Mouse (Mus musculus): Measurements from ENCODE around the gene Dip2c.

Gene Dip2c

GRCm38 (mm10) chr13:9426779-9427178, 150.5 kb downstream of the Dip2c start:
- DNase-seq = no peak

DNA sequence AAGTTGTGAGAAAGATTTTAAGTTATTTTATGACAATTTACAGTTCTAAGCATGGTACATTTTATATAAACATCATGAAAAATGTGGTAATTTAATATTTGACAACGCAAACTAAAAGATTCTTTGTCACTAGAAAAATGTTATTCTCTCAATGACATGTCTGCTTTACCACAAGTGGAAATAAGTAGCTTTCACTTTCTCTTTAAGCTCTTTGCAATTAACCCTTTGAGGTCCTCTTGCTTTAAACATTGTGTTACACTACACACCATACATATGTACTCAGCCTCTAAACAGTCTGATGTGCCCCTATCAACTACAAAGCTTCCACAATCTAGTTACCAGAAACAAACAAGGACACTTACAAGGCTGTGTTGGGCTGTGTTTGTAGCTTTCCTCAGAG, 153.6 kb downstream of the Dip2c start:
- no peak for DNase-seq

- no peak for DNase-seq
These were observed 154.4 kb downstream of the Dip2c start for GRCm38 (mm10) chr13:9430724-9431123.

GRCm38 (mm10) chr13:9431441-9431840, 155.1 kb downstream of the Dip2c start:
- DNase-seq = no peak

GRCm38 (mm10) chr13:9443066-9443465, 166.7 kb downstream of the Dip2c start:
- DNase-seq = no peak

GRCm38 (mm10) chr13:9445533-9446294, 169.4 kb downstream of the Dip2c start:
- no peak for DNase-seq

DNA sequence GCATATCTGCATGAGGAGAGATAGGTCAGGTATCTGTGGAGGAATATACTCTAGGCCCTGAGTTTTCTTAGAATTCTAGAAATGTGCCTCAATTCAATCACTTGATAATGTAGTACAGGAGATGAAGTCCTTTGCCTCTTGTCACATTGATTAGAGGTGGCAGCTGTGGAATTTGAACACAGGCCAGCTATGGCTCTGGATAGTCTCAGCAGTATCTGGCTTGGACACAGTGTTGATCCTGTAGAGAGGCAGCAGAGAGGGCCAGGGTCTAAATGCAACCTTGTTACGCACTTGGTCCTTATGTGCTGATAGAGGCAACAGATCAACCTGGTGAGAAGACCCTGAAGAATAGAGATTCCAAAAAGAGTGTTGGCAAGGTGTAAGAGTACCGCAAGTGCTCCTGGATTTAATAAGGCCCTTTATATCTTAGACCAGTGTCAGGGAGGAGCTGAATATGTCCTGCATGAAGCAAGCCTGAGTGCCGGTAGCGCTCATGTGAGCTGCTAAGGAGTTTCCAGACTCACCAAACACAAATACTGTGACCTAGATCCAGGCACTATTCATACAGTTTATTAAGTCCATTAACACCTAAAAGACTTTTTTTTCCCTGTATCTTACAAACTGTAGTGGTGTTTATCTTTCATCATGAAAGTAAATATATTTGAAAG, 170.3 kb downstream of the Dip2c start:
- DNase-seq = peak; percentile 42 to 51

GRCm38 (mm10) chr13:9450276-9450675, 173.9 kb downstream of the Dip2c start:
- no peak for DNase-seq

DNA sequence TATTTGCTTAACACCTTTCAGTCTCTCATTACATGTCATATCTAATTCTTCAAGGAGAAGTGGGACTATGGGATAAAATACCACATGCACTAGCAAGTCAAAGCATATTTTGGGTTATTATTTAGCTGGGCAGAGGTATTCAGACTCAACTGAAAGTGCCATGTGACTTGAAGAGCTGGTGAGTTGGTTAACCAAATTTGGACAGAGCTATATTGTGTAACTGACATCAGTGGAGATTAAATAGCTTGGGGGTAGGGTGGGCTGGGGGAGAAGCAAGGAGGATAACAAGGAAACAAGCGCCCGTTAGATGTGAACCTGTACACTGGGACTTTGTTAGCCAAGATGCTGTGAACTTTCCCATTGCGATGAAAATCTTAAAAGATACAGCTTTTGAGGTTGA, 175.6 kb downstream of the Dip2c start:
- no peak for DNase-seq

GRCm38 (mm10) chr13:9454426-9455177, 178.3 kb downstream of the Dip2c start:
- no peak for DNase-seq

GRCm38 (mm10) chr13:9455979-9456378, 179.7 kb downstream of the Dip2c start:
- no peak for DNase-seq

GRCm38 (mm10) chr13:9457420-9458308, 181.3 kb downstream of the Dip2c start:
- no peak for DNase-seq

- peak in 1 of 2 experiments; percentile 23 for DNase-seq
These were observed 188.1 kb downstream of the Dip2c start for GRCm38 (mm10) chr13:9464457-9464856.

GRCm38 (mm10) chr13:9467216-9467615, 190.9 kb downstream of the Dip2c start:
- peak; percentile 67 to 68 for DNase-seq

- DNase-seq = no peak
These were observed 197.1 kb downstream of the Dip2c start for GRCm38 (mm10) chr13:9473383-9473782.

DNA sequence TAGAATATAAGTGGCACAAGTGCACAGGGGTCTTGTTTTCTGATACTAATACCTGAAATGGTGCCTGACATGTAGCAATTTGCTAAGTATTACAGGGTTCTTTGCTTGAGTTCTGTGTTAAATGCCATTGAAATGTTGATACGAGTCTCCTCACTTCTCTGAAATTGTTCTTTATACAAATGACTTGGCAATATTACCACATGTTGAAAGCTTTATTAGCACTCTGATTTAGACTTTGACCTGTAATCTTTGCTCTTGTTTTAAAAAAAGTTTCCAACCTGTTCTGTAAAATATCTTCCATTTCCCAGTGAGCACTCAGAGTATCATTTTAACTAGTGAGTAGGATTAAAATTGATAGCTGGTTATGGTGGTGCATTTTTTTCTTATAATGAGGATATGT, 205.4 kb downstream of the Dip2c start:
- no peak for DNase-seq

GRCm38 (mm10) chr13:9489696-9490095, 213.4 kb downstream of the Dip2c start:
- no peak for DNase-seq

DNA sequence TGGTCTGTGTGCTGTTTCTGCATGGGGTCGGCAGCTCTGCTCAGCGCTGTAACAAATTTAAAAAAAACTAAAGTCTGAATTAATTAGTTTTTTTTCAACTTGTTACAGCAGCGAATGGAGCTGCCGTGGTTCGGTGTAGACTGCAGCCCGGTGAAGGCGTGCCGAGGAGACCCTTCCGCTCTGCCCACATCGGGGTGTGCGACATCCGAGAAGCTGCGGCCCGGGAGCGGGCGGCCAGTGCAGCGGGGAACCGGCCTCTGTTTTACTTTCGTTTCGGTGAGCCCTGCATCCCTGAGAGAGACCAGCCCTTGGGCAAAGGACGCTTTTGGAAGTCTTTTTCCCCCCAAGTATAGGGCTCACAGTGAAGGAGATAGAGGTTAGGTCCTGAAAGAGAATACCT, 218.4 kb downstream of the Dip2c start:
- peak; percentile 9 to 15 for DNase-seq

GRCm38 (mm10) chr13:9504118-9504856, 228.0 kb downstream of the Dip2c start:
- DNase-seq = no peak

GRCm38 (mm10) chr13:9538556-9538955, 262.2 kb downstream of the Dip2c start:
- no peak for DNase-seq

- no peak for DNase-seq
These were observed 271.5 kb downstream of the Dip2c start for GRCm38 (mm10) chr13:9547698-9548344.

Measured in cerebellum, adult 18-20 months (tissue).